Mouse (Mus musculus) kidney, adult 2 months (tissue): Measurements from ENCODE around the gene Zfand6. TPM values are rescaled to one million over a fixed set of nuclear protein-coding genes. Genes with fewer than 3 reads are reported as not detected.

Experiments used
- DNase-seq: peaks from one replicate; pipeline ENCODE4 v3.0.0; 2021
- H3K27ac ChIP-seq: fragments of 200-500 bp; 2 replicates; pipeline ENCODE4 v1.5.1; 2012; ENCODE audit warnings: low read depth, low read length, control low read depth, inconsistent platforms; ENCODE audit not compliant: insufficient read depth
- H3K27me3 ChIP-seq: fragments of 200-500 bp; replicated peaks from 2 replicates; pipeline ENCODE4 v1.6.1; 2012; ENCODE audit warnings: mild to moderate bottlenecking, moderate library complexity, low read length, inconsistent platforms; ENCODE audit not compliant: control insufficient read depth, insufficient read depth
- H3K36me3 ChIP-seq: fragments of 200-500 bp; 2 replicates; pipeline ENCODE4 v1.6.1; 2012; ENCODE audit warnings: mild to moderate bottlenecking, moderate library complexity, low read length, inconsistent platforms; ENCODE audit not compliant: control insufficient read depth, insufficient read depth
- H3K4me1 ChIP-seq: fragments of 200-500 bp; 2 replicates; pipeline ENCODE4 v1.6.1; 2011; ENCODE audit warnings: low read length; ENCODE audit not compliant: control insufficient read depth, insufficient read depth
- H3K4me3 ChIP-seq: fragments of 200-500 bp; 2 replicates; pipeline ENCODE4 v1.5.1; 2011; ENCODE audit warnings: mild to moderate bottlenecking, low read depth, low read length, control low read depth; ENCODE audit not compliant: insufficient read depth
- CTCF ChIP-seq: fragments of 200-500 bp; conservative IDR thresholded peaks from 2 replicates; pipeline ENCODE4 v1.5.1; 2011; ENCODE audit warnings: low read depth, mild to moderate bottlenecking, control low read depth, low read length, moderate library complexity, mixed read lengths; ENCODE audit not compliant: insufficient read depth, insufficient read length
- POLR2A ChIP-seq: fragments of 200-500 bp; IDR thresholded peaks from one replicate; pipeline ENCODE4 v1.6.1; 2011; ENCODE audit warnings: low read depth, low read length, control low read depth
- WGBS: fragments of 180-500 bp; shearing (Covaris S2); methylation state at CpG from one replicate; pipeline ENCODE4 v1.1.7; 2018; 5-methylcytosine and 5-hydroxymethylcytosine counted together
- polyA plus RNA-seq: library from polyadenylated mRNA; depleted of rRNA; stranded (reverse); fragments of >200 nt; gene quantifications from 2 replicates; pipeline ENCODE4 v1.2.3, GENCODE M21; 2012

Gene Zfand6
- polyA plus RNA-seq, 1 experiment: 62.5 TPM

DNA sequence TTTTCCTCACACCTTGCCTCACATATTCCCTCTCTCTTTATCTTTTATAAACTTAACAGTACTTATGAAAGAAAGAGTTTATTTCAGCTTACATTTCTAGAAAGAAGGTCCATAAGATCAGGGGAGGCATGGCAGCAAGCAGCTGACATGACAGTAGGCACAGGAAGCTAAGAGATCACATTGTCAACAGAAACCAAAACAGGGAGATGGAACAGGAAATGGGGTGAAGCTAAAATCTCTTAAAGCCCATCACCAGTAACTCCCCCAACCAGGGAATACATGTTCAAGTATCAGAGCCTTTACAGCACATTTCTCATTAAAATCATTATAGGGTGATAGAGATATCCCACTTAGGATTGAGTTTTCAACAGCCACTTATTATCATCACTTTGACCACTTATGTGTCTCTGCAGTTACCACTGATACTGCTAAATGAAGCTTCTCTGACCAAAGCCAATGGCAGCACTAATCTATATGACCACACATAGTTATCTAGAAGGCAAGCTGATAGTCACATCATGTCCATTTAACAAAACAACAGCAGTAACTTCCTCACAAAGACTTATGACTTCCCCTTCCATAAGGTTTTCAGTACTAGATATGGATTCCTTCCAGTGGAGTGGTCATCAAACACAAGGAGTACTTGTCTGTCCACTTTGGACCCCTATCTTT, 20.7 kb upstream of the Zfand6 start:
- Histone ChIP-seq H3K27me3 (no peaks in the 10 kb centered on the region), H3K4me3 (no peak overlapping the region), H3K4me1 (no peaks in the 10 kb centered on the region), H3K36me3 (no peaks in the 10 kb centered on the region), H3K27ac (no peak overlapping the region)
- no peak for TF ChIP-seq CTCF
- no peak for TF ChIP-seq POLR2A
- DNase-seq: no peak

DNA sequence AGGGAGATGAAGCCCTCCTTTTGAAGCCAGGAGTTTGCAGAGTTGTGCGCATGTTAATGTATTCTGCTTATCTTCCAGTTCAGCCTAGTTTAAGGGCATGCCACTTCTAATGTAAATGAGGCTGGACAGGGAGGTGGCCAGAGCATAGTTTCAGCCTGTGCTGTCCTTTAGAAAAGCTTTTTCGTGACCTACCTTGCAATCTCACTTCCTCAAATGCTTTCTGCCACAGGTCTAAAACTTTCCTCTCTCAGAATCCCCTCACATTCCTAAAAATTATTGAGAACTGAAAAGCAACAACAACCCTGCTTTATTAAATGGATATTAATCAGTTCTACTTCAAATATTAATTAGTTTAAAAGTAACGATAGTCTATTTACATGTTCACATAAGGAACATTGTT, 17.1 kb upstream of the Zfand6 start:
- H3K36me3 ChIP-seq: no peaks in the 10 kb centered on the region
- no peaks in the 10 kb centered on the region for H3K27me3 ChIP-seq
- no peak overlapping the region for H3K27ac ChIP-seq
- no peak for TF ChIP-seq POLR2A
- TF ChIP-seq CTCF: no peak
- no peaks in the 10 kb centered on the region for H3K4me1 ChIP-seq
- 68% methylated on average over 3 of the region's 3 CpGs for WGBS
- DNase-seq: no peak
- no peak overlapping the region for H3K4me3 ChIP-seq

DNA sequence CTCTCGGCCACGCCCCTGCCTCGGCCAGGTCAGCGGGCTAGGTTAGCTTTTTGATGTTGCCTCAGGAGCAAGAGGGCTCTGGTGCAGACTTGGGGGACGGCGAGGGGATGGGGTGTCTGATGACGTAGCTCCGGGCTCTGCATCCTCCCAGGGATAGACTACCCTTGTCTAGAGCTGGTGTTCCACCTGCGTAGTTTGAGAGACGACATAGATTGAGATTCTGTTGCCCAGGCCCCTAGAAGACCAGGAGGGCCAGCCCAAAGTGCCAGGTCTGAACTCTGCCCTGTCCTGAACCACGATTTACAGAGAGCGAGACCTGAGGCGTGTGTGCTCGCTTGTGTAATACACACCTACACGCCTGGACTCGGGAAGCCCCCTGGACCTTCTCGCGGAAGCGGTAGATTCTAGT, 346 bp upstream of the Zfand6 start:
- no peak overlapping the region for H3K27ac ChIP-seq
- DNase-seq: no peak
- no peak for TF ChIP-seq POLR2A
- H3K27me3 ChIP-seq: no peaks in the 10 kb centered on the region
- no peaks in the 10 kb centered on the region for H3K36me3 ChIP-seq
- H3K4me3 ChIP-seq: peak overlapping the region; percentile 48
- H3K4me1 ChIP-seq: peaks cover 2% of the 10 kb centered on the region; the same call in 1 of the 2 replicates
- 7% methylated on average over 19 of the region's 19 CpGs for WGBS

DNA sequence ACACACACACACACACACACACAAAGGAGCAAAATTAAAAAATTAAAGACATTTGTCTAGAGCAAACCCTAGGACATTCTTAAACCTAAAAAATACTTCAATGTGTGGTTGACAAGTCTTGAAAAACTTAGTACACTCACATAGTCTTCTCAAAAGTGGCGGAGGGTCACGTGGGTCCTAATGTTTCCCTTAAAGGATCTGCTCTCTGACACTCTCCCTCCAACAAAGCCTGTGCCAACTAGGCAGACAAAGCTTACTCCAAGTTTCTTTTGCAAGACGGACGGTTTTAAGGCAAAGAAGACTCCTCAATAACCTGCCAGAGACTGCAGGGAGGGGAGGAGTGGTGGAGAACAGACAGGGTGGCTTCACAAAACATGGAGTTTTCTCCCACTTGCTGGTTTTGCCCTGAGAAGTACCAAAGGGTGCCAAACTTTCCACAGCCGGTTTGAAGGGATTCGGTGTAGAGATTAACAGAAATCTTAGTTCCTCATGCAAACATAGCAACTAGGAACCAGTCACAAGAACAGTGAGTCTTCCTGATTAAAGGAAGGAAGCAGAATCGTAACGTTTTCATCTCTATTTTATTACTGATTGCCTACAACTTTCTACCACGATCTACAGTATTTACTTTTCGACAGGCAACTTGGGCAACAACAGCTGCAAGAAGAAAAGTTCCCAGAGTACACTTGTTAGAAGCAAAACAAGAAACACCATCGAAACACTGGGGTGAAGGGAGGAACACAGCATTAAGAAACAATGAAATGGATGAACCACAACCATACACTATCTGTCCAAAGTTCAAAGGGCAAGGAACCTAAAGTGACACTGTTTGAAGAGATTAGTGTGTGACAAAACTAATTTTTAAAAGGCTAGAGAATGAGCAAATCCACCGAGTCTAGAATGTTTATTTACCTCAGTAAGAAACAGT, 1.8 kb downstream of the Zfand6 start:
- WGBS: 37% methylated on average over 12 of the region's 12 CpGs
- peaks cover 2% of the 10 kb centered on the region; the same call in 1 of the 2 replicates for H3K4me1 ChIP-seq
- TF ChIP-seq POLR2A (no peak), CTCF (no peak)
- H3K36me3 ChIP-seq: no peaks in the 10 kb centered on the region
- peak; percentile 37 for DNase-seq
- no peak overlapping the region for H3K4me3 ChIP-seq
- H3K27ac ChIP-seq: peak overlapping the region; percentile 5
- no peaks in the 10 kb centered on the region for H3K27me3 ChIP-seq

DNA sequence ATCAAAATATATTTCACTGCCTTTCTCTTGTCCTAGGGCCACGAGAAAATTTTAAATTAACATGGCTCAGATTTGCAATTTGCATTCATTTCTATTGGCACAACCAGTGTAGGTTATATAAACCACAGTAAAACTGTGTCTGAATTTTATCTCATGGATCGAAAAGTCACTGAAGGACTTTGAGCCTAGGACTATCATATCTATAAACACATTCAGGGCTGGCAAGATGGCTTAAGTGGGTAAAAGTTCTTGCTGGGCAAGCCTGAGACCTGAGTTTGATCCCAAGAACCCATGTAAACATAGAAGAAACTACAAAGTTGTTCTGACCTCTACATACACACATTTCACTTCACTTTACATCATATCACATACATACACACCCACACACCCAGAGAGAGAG, 3.4 kb downstream of the Zfand6 start:
- H3K27ac ChIP-seq: no peak overlapping the region
- TF ChIP-seq CTCF: no peak
- no peak for TF ChIP-seq POLR2A

DNA sequence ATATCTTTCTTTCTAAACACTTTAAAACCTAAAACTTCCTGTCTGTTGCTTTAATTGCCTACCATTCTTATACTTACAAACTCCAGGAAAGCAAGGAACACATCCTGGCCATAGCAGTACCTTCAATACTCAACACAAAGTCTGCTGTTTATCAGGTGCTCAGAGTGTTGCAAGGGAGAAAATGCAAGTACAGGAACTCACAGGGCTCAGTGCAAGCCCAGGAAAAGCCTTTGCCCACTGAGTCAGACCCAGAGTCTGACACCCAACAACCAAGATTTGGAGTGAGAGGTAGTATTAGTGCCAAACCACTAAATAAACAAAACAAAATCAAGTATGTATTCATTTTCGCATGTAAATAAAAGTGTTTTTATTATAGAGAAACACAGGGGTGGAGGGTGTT, 5.1 kb downstream of the Zfand6 start:
- DNase-seq: no peak
- Histone ChIP-seq H3K36me3 (no peaks in the 10 kb centered on the region), H3K4me1 (peaks cover 7% of the 10 kb centered on the region; the same call in 1 of the 2 replicates), H3K4me3 (no peak overlapping the region), H3K27me3 (no peaks in the 10 kb centered on the region), H3K27ac (no peak overlapping the region)
- 94% methylated on average over 1 of the region's 1 CpGs for WGBS
- TF ChIP-seq CTCF (no peak), POLR2A (no peak)

More for the DNA sequence above, 3.4 kb downstream of the Zfand6 start:
- DNase-seq: no peak
- H3K36me3 ChIP-seq: no peaks in the 10 kb centered on the region
- no peaks in the 10 kb centered on the region for H3K27me3 ChIP-seq
- 56% methylated on average over 2 of the region's 2 CpGs for WGBS
- H3K4me3 ChIP-seq: no peak overlapping the region
- peaks cover 2% of the 10 kb centered on the region; the same call in 1 of the 2 replicates for H3K4me1 ChIP-seq

DNA sequence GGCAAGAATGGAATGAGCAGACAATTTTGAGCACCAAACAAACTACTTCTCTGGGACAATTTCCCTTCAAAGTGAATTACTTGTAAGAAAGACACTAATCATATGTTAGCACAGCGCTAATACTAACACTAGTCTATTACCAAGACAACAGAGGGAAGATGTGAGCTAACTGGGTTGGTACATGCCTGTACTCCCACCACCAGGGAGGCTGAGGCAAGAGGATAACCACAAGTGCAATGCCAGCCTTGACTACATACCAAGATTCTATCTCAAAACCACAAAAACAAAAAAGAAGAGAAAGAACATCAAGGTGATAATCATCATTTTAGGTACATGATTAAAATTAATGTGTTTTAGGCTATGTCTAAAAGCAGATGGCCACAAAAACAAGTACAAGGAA, 8.2 kb downstream of the Zfand6 start:
- WGBS: 97% methylated on average over 1 of the region's 1 CpGs
- no peak overlapping the region for H3K27ac ChIP-seq
- H3K4me1 ChIP-seq: peaks cover 5% of the 10 kb centered on the region; the same call in 1 of the 2 replicates
- H3K36me3 ChIP-seq: no peaks in the 10 kb centered on the region
- DNase-seq: no peak
- no peak overlapping the region for H3K4me3 ChIP-seq
- no peak for TF ChIP-seq POLR2A
- TF ChIP-seq CTCF: no peak
- no peaks in the 10 kb centered on the region for H3K27me3 ChIP-seq
